Mouse (Mus musculus) intestine, embryonic 16.5 days (tissue): ENCODE results near the gene Dmrt2. TPM values are rescaled to one million over a fixed set of nuclear protein-coding genes. Genes with fewer than 3 reads are reported as not detected.

ENCODE experiments used
- ATAC-seq: fragments of 200-750 bp; cut with Nextera tagmentation; 2 replicates; pipeline ENCODE4 v1.8.0; 2017; ENCODE audit warnings: moderate TSS enrichment, moderate library complexity
- H3K27ac ChIP-seq: fragments of 300-500 bp; sonication (generic); 2 replicates; pipeline ENCODE4 v1.5.1; 2014; ENCODE audit warnings: mild to moderate bottlenecking, low read length
- H3K27me3 ChIP-seq: fragments of 300-500 bp; sonication (generic); replicated peaks from 2 replicates; pipeline ENCODE4 v1.6.1; 2014; ENCODE audit warnings: low read length, control low read depth, mixed read lengths; ENCODE audit not compliant: control insufficient read depth, insufficient read depth
- H3K36me3 ChIP-seq: fragments of 300-500 bp; sonication (generic); 2 replicates; pipeline ENCODE4 v1.6.1; 2014; ENCODE audit warnings: low read length, control low read depth; ENCODE audit not compliant: control insufficient read depth, insufficient read depth
- H3K4me1 ChIP-seq: fragments of 300-500 bp; sonication (generic); 2 replicates; pipeline ENCODE4 v1.6.1; 2014; ENCODE audit warnings: low read length, control low read depth, mixed read lengths; ENCODE audit not compliant: control insufficient read depth, insufficient read depth
- H3K4me2 ChIP-seq: fragments of 300-500 bp; sonication (generic); 2 replicates; pipeline ENCODE4 v1.6.1; 2014; ENCODE audit warnings: low read depth, low read length, control low read depth
- H3K4me3 ChIP-seq: fragments of 300-500 bp; sonication (generic); 2 replicates; pipeline ENCODE4 v1.5.1; 2014; ENCODE audit warnings: mild to moderate bottlenecking, low read length
- H3K9ac ChIP-seq: fragments of 300-500 bp; sonication (generic); 2 replicates; pipeline ENCODE4 v1.6.1; 2014; ENCODE audit warnings: low read depth, low read length
- H3K9me3 ChIP-seq: fragments of 300-500 bp; sonication (generic); 2 replicates; pipeline ENCODE4 v1.6.1; 2016; ENCODE audit warnings: low read length, control low read depth; ENCODE audit not compliant: control insufficient read depth
- WGBS: fragments of 180-500 bp; shearing (Covaris S2); extraction: QIAGEN DNeasy Blood & Tissue Kit; methylation state at CpG from one replicate; pipeline ENCODE4 v1.1.7; 2014; 5-methylcytosine and 5-hydroxymethylcytosine counted together
- polyA plus RNA-seq: library from polyadenylated mRNA; unstranded; fragments of >200 nt; fragmentation: Nextera tagmentation; extraction: Ambion mirVana; gene quantifications from 2 replicates; pipeline ENCODE4 v1.2.1, GENCODE M21; 2015

Gene Dmrt2
- polyA plus RNA-seq, 1 experiment from 2014 or later, result 0.12 TPM

- Histone ChIP-seq H3K27ac (no peak overlapping the region), H3K36me3 (no peaks in the 10 kb centered on the region), H3K9ac (no peak overlapping the region), H3K4me2 (peak overlapping the region; percentile 70), H3K9me3 (no peaks in the 10 kb centered on the region), H3K27me3 (peaks cover 85% of the 10 kb centered on the region), H3K4me1 (peaks cover 8% of the 10 kb centered on the region; the same call in 1 of the 2 replicates), H3K4me3 (peak overlapping the region; percentile 48)
- ATAC-seq, result no peak
- WGBS, result under 1% methylated on average over 15 of the region's 15 CpGs
Measured at GRCm38 (mm10) chr19:25674056-25674420, 1.8 kb downstream of the Dmrt2 start.

DNA sequence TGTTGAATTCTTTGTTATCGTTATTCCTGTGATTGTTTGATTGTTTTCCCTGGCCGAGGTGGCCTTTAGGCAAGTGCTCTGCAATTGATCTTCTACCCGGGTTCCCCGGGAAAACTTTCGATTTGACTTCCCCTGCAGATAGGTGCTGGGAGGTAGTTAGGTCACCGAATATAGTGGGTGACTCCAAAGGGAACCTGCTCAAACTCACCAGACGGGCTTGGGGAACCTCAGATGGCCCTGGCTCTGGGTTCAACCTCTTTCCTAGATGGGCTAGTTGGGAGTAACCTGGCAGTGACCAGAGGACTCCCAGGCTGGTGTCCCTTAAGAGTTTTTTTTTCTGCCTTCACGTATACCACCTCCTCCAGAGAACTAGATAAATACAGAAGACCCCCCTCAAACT is 2.5 kb downstream of the Dmrt2 start:
- Histone ChIP-seq H3K36me3 (no peaks in the 10 kb centered on the region), H3K27me3 (peaks cover 81% of the 10 kb centered on the region), H3K4me2 (no peak overlapping the region), H3K4me1 (peaks cover 8% of the 10 kb centered on the region; the same call in 1 of the 2 replicates), H3K27ac (no peak overlapping the region), H3K9ac (no peak overlapping the region), H3K9me3 (no peaks in the 10 kb centered on the region), H3K4me3 (no peak overlapping the region)
- WGBS, result 2% methylated on average over 8 of the region's 8 CpGs
- no peak for ATAC-seq

GRCm38 (mm10) chr19:25675866-25676440 is 3.7 kb downstream of the Dmrt2 start:
- Histone ChIP-seq H3K9ac (no peak overlapping the region), H3K4me1 (peaks cover 8% of the 10 kb centered on the region; the same call in 1 of the 2 replicates), H3K4me3 (no peak overlapping the region), H3K9me3 (no peaks in the 10 kb centered on the region), H3K36me3 (no peaks in the 10 kb centered on the region), H3K27ac (no peak overlapping the region), H3K27me3 (peaks cover 70% of the 10 kb centered on the region), H3K4me2 (no peak overlapping the region)
- no peak for ATAC-seq
- WGBS, result 16% methylated on average over 9 of the region's 9 CpGs

DNA sequence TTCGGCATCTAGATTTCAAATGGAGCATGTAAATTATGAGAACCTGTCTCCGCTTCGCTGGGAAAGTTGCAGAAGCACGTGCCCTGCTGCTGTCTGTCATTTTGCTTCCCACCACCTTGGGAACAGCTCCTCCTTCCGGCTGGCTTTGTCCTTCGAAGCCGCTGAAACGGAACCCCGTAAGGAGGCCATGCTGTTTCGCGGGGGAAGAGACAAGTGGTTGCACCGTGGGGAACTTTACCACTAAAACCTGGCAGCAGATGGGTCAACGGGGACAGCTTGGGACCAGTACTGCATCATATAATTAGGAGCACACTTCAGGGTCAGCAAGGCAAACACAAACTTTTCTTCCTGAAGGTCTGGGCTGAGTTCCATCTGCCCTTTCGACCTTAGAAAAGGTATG is 26.6 kb downstream of the Dmrt2 start:
- ATAC-seq, result no peak
- 72% methylated on average over 14 of the region's 14 CpGs for WGBS
- H3K4me3 ChIP-seq, result no peak overlapping the region

DNA sequence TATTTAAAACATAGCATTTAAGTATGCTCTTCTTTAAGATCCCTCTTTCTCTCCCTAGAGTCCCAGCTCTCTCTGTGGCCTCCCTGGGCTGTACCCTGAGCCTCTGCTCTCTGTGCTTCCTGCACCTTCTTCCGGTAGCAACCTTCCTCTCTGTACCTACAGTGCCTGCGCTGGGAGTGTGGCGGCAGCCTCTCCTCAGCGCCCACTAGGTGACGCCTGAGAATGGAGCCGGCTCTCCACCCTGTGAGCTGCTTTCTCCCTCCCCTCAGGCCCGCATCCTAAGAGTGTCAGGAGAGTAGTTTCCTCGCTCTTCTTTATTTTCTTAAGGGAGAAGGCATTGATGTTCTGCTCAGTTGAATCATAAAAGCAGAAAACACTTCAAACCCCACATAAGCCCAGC is 41.2 kb downstream of the Dmrt2 start:
- Histone ChIP-seq H3K4me3 (no peak overlapping the region), H3K4me1 (no peaks in the 10 kb centered on the region), H3K4me2 (no peak overlapping the region), H3K9ac (no peak overlapping the region), H3K27me3 (no peaks in the 10 kb centered on the region), H3K9me3 (no peaks in the 10 kb centered on the region), H3K27ac (no peak overlapping the region), H3K36me3 (no peaks in the 10 kb centered on the region)
- peak; percentile 68 for ATAC-seq
- WGBS, result 7% methylated on average over 8 of the region's 8 CpGs

More for the DNA sequence above, 26.6 kb downstream of the Dmrt2 start:
- H3K36me3 ChIP-seq, result no peaks in the 10 kb centered on the region
- no peak overlapping the region for H3K27ac ChIP-seq
- H3K9ac ChIP-seq, result no peak overlapping the region
- no peaks in the 10 kb centered on the region for H3K9me3 ChIP-seq
- H3K4me1 ChIP-seq, result no peaks in the 10 kb centered on the region
- no peak overlapping the region for H3K4me2 ChIP-seq
- no peaks in the 10 kb centered on the region for H3K27me3 ChIP-seq

- WGBS, result 63% methylated on average over 2 of the region's 2 CpGs
Measured at GRCm38 (mm10) chr19:25714927-25715326, 42.7 kb downstream of the Dmrt2 start.

GRCm38 (mm10) chr19:25722616-25723015 is 50.4 kb downstream of the Dmrt2 start:
- no peak for ATAC-seq
- no peaks in the 10 kb centered on the region for H3K9me3 ChIP-seq
- 49% methylated on average over 5 of the region's 5 CpGs for WGBS

More at GRCm38 (mm10) chr19:25714927-25715326, 42.7 kb downstream of the Dmrt2 start:
- H3K36me3 ChIP-seq, result no peaks in the 10 kb centered on the region
- H3K4me2 ChIP-seq, result no peak overlapping the region
- no peaks in the 10 kb centered on the region for H3K4me1 ChIP-seq
- H3K9me3 ChIP-seq, result no peaks in the 10 kb centered on the region
- H3K4me3 ChIP-seq, result no peak overlapping the region
- H3K27me3 ChIP-seq, result no peaks in the 10 kb centered on the region
- no peak overlapping the region for H3K9ac ChIP-seq
- H3K27ac ChIP-seq, result no peak overlapping the region
- ATAC-seq, result no peak

More at GRCm38 (mm10) chr19:25722616-25723015, 50.4 kb downstream of the Dmrt2 start:
- Histone ChIP-seq H3K4me2 (no peak overlapping the region), H3K27ac (no peak overlapping the region), H3K4me1 (no peaks in the 10 kb centered on the region), H3K27me3 (no peaks in the 10 kb centered on the region), H3K4me3 (no peak overlapping the region), H3K36me3 (no peaks in the 10 kb centered on the region), H3K9ac (no peak overlapping the region)

Other genes starting within 250 kb of the Dmrt2 start
- gene Dmrt1, start 166.8 kb upstream of the Dmrt2 start, polyA plus RNA-seq, result not detected in 2 replicates
- gene Dmrt3, start 62.1 kb upstream of the Dmrt2 start, polyA plus RNA-seq, result 0.15 and 0.20 TPM in 2 replicates